Mouse (Mus musculus) spleen, postnatal 4 days (tissue): ENCODE measurements around the gene Rassf2.

ENCODE experiments used
- DNase-seq, 2 experiments: peaks; one replicate each; pipeline ENCODE4 v3.0.0; 2022; ENCODE audit warnings: low spot score in 2 of 2

Rassf2 gene

GRCm38 (mm10) chr2:132034590-132035469 is 4.8 kb upstream of the Rassf2 start:
- no peak for DNase-seq

GRCm38 (mm10) chr2:132031364-132032095 is 1.5 kb upstream of the Rassf2 start:
- no peak for DNase-seq

GRCm38 (mm10) chr2:132030418-132031363 is 633 bp upstream of the Rassf2 start:
- DNase-seq = no peak

GRCm38 (mm10) chr2:132028894-132029605 is 1.0 kb downstream of the Rassf2 start:
- peak; percentile 69 to 85 for DNase-seq

- no peak for DNase-seq
Observed at GRCm38 (mm10) chr2:132028107-132028506, 2.0 kb downstream of the Rassf2 start.

DNA sequence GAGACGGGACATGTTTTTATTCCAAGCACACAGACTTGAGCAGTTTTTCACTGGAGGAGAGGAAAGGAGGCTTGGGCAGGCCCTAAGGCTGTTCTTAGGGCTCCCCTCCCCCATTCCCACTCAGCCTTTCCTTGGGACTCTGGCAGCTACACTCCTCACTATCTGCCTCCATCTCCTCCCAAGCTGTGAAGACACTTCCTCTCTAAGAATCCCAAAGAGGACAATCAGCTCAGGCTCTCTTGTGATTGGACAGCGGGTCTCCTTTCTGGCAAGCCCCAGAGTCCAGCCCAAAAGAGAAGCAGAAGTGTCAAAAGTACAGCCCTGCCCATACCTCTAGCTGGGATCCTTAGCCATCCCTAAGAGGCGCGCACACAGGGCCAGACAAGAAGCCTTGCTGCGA is 2.7 kb downstream of the Rassf2 start:
- no peak for DNase-seq

DNA sequence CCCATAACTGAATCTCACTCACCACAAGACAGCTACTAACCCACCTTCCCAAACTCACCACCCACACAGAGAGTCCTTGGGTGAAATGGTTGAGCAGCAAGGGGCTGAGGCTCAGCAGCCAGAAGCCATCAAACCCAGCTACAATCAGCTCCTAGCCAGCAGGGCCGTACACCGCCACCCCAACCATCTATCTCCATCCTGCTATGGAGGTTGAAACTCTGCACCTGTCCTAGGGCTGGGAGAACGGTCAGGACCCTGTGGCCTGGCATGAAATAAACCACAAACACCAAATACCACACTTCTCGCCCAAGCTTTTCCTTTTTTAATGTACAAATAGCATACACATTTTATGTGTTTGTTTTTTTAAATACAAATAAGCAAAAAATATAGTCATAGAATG is 6.0 kb downstream of the Rassf2 start:
- no peak for DNase-seq

- DNase-seq = no peak
Observed at GRCm38 (mm10) chr2:132022621-132023020, 7.4 kb downstream of the Rassf2 start.

DNA sequence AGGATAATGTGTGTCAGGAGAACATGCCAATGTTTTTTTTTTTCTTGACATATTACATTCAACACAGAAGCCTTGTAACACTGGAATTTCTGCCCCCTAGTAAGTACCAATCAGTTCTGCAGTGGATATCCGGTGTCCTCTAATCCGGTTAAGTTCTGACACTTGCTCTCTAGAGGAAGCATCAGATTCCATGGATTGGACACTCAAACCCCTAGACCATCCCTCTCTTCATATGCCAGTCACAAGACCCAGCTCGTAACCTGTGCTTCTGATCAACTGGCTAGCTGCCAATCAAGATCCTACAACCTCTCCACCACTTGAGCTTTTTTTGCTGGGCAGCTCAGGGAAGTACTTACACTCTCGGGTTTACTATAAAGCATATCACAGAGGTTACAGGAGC is 8.4 kb downstream of the Rassf2 start:
- DNase-seq = no peak

DNA sequence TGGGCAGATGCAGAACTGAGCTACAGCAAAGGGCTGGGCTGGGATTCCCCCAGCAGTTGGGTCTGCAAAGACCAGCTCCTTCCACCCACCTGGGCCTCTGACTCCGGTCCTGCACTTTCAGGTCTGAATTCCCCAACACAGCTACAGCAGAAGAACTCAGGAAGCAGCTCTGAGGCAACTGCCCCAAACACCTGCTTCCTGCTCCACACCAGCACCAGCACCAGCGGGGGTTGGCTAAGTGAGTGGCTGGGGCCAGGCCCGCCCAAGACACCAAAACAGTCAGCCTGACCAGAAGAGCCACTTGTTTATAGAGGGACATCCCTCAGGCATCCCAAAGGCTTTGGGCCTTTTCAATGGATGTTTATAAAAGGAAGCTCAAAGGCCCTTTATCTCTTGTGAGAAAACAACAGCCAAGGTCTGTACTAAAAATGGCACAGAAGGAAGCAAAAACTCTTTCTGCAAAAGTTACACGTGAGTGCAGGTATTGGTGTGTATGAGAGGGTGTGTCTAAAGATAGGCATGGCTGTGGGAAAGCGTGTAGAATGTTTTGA is 9.0 kb downstream of the Rassf2 start:
- peak; percentile 69 to 80 for DNase-seq

GRCm38 (mm10) chr2:132020420-132020819 is 9.6 kb downstream of the Rassf2 start:
- DNase-seq = no peak

GRCm38 (mm10) chr2:132019372-132019811 is 10.7 kb downstream of the Rassf2 start:
- peak; percentile 62 to 77 for DNase-seq

- DNase-seq = no peak
Observed at GRCm38 (mm10) chr2:132018156-132018555, 11.9 kb downstream of the Rassf2 start.

- no peak for DNase-seq
Observed at GRCm38 (mm10) chr2:132017611-132018010, 12.4 kb downstream of the Rassf2 start.

- no peak for DNase-seq
Observed at GRCm38 (mm10) chr2:132016034-132016433, 14.0 kb downstream of the Rassf2 start.

- no peak for DNase-seq
Observed at GRCm38 (mm10) chr2:132013152-132013551, 16.9 kb downstream of the Rassf2 start.

DNA sequence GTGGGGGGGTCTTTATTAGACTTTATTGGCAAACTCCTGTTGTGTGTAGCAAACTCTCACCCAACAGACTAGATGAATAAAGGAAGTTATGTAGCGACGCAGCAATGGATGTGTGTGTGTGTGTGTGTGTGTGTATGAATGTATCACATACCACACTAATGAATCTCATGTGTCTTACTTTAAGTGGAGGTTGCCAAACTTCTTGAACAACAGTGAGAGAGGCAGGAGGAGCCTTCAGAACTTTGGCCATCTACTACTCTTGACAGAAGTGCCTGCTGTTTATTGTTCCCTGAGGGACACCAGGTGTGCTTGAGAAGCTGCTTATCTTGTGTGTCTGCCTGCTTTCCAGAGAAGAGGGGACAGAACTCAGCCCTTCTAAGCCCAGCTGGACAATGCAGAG is 19.3 kb downstream of the Rassf2 start:
- DNase-seq = no peak

DNA sequence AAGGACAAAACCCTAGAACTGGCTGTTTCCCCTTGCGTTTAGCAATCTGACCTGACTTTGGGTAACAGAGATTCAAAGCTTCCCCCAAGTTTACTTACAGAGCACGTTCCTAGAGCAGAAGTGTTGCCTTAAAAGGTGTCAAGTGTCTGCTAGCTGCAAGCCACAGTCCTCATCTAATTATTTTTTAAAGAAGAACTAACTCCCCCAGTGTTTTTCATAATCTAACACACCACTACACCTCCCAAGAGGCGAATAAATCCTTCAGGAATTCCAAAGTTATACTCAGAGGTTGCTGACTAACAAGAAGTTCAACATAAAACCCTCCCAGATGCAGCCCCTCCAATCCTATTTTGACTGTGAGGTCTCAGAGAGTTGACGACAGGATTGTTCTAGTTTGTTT is 21.9 kb downstream of the Rassf2 start:
- no peak for DNase-seq

GRCm38 (mm10) chr2:132007475-132007819 is 22.6 kb downstream of the Rassf2 start:
- no peak for DNase-seq

- DNase-seq = peak in 1 of 2 experiments; percentile 35
Observed at GRCm38 (mm10) chr2:132006561-132007474, 23.2 kb downstream of the Rassf2 start.
